Mouse (Mus musculus): ENCODE results near the gene Slc7a8. TPM values are rescaled to one million over a fixed set of nuclear protein-coding genes. Genes with fewer than 3 reads are reported as not detected.

Gene Slc7a8
- polyA plus RNA-seq, 1 experiment from 2014 or later: 25.7 TPM

DNA sequence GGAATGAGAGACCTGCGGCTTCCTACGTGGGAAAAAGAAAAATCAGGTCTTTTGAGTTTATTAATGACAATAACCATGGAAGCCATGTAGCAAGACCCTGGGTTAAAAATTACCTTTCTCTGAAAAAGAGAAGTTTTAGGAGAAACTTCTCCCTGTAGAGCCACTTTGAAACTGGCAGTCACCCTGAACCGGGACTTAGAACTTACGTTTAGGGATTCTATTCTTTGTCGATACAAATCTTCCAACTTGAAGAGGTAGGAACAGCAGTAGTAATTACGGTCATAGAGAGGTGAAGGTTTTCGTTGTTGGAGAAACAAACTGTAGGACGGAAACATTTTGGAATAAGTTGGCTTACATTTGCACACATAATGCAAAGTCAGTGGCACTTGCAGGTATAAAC is 94.5 kb downstream of the Slc7a8 start:
- peak; percentile 44 for DNase-seq (ENCODE audit: low spot score)
- no peak for TF ChIP-seq CTCF (IDR thresholded peaks at IDR 0.05; ENCODE audit: low read depth)
- no peaks in the 10 kb centered on the region for H3K27me3 ChIP-seq (ENCODE audit: insufficient read depth, low read length)
- H3K4me3 ChIP-seq (replicated peaks; ENCODE audit: low read depth, low read length): peak overlapping the region; percentile 57
- peak overlapping the region; percentile 72 for H3K9ac ChIP-seq (ENCODE audit: low read depth, low read length)
- peak overlapping the region; percentile 83 for H3K27ac ChIP-seq
- 2% methylated on average over 8 of the region's 8 CpGs for WGBS
- no peaks in the 10 kb centered on the region for H3K9me3 ChIP-seq (replicated peaks; ENCODE audit: low read length)
- H3K4me1 ChIP-seq (replicated peaks; ENCODE audit: insufficient read depth, low read length): peaks cover 4% of the 10 kb centered on the region; the same call in 1 of the 2 replicates
- ATAC-seq (replicated peaks; ENCODE audit: low FRiP score, low read depth): no peak
- H3K36me3 ChIP-seq (ENCODE audit: insufficient read depth, low read length): peaks cover 11% of the 10 kb centered on the region
- peak overlapping the region; percentile 55 for H3K4me2 ChIP-seq (ENCODE audit: low read length)

DNA sequence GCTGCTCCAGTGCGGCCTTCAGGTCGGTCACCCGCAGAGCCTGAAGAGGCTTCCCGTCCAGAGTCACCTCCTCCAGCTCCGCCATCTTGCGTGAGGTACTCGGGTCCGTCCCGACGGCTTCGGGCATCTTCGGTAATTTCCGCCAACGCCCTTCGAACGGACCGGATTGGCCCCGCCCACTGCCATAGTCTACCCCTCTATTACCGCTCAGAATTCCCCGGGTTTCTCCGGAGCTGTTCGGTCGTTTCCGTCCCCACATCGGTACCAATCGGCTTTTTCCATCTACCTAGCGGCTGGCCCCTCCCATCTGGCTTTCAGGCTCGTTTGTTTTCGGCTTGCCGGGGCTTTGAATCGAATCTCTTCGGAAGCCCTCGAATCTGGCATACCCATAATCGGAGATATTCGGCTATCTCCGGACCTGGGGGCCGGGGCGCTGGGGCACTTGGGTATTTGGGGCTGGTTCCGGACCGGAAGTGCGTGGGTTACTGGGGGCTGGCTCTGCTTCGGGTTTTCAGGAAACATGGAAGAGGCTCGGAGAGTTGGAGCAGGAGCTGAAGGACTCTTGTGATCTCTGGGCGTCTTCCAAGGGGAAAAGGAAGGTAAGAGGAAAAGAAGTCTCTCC is 95.1 kb downstream of the Slc7a8 start, which contains the start of gene Acin1:
TSS of gene Acin1 (minus strand) at position 410 of the 622 bp plus-strand sequence.
- Histone ChIP-seq H3K9me3 (replicated peaks; ENCODE audit: low read length) (no peaks in the 10 kb centered on the region), H3K4me3 (replicated peaks; ENCODE audit: low read depth, low read length) (peak within 1 kb of the TSS; percentile 86), H3K9ac (ENCODE audit: low read depth, low read length) (peak within 1 kb of the TSS; percentile 92), H3K27me3 (ENCODE audit: insufficient read depth, low read length) (no peaks in the 10 kb centered on the region), H3K27ac (peak within 1 kb of the TSS; percentile 95), H3K36me3 (ENCODE audit: insufficient read depth, low read length) (peaks cover 11% of the 10 kb centered on the region), H3K4me2 (ENCODE audit: low read length) (peak within 1 kb of the TSS; percentile 82), H3K4me1 (replicated peaks; ENCODE audit: insufficient read depth, low read length) (peaks cover 4% of the 10 kb centered on the region; the same call in 1 of the 2 replicates)
- peak; percentile 97 for ATAC-seq (replicated peaks; ENCODE audit: low FRiP score, low read depth)
- DNase-seq (ENCODE audit: low spot score): peak; percentile 100
- WGBS: under 1% methylated on average over 44 of the region's 44 CpGs
- no peak for TF ChIP-seq CTCF (IDR thresholded peaks at IDR 0.05; ENCODE audit: low read depth)

DNA sequence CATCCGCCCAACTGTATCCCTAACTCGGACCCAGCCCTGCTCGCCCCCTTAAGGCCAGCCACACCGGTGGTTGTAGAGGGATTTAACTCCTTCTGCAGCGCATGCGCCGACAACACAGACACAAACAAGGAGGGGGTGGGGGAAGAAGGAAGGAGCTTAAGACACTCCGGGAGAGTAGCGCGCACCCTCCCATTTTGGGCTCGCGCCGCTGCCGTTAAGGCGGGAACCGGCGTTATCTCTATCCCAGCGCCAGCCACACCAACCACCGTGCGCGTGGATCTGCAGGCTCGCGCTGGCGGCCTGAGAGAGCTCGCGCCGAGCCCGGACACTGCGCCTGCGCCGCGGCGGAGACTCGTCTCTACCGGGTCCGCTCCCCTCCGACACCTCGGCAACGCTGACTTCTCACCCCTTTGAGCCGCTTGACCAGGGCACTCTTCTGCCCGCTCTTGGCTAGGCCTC is 95.7 kb downstream of the Slc7a8 start, which contains the start of gene 1700123O20Rik:
TSS of gene 1700123O20Rik (plus strand) at position 154 of the 459 bp plus-strand sequence.
- peak; percentile 59 for TF ChIP-seq CTCF (IDR thresholded peaks at IDR 0.05; ENCODE audit: low read depth)
- no peaks in the 10 kb centered on the region for H3K27me3 ChIP-seq (ENCODE audit: insufficient read depth, low read length)
- H3K4me2 ChIP-seq (ENCODE audit: low read length): peak within 1 kb of the TSS; percentile 82
- whole genome bisulfite sequencing: under 1% methylated on average over 41 of the region's 41 CpGs
- DNase-seq (ENCODE audit: low spot score) (peak; percentile 96), ATAC-seq (replicated peaks; ENCODE audit: low FRiP score, low read depth) (peak; percentile 65)
- peaks cover 11% of the 10 kb centered on the region for H3K36me3 ChIP-seq (ENCODE audit: insufficient read depth, low read length)
- H3K4me3 ChIP-seq (replicated peaks; ENCODE audit: low read depth, low read length): peak within 1 kb of the TSS; percentile 86
- H3K27ac ChIP-seq: peak within 1 kb of the TSS; percentile 95
- H3K9me3 ChIP-seq (replicated peaks; ENCODE audit: low read length): no peaks in the 10 kb centered on the region
- H3K9ac ChIP-seq (ENCODE audit: low read depth, low read length): peak within 1 kb of the TSS; percentile 92
- H3K4me1 ChIP-seq (replicated peaks; ENCODE audit: insufficient read depth, low read length): peaks cover 4% of the 10 kb centered on the region; the same call in 1 of the 2 replicates

DNA sequence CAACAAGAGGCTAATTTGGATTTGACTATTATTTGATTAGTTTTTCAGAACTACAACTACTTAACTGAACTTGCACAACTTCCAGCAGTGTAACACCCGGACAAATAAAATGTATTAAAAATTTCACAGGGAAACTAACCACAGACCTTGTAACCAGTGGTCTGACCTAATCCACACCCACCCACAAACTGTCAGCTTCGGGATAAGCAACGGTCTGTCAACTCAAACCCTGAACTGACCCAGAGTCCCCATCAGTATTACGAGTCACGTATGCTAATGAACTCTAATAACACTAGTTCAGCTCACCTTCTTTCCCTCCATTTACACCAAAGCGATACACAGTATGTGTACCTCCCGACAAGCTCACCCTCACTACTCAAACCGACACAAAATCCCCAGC is 96.3 kb downstream of the Slc7a8 start:
- Histone ChIP-seq H3K4me1 (replicated peaks; ENCODE audit: insufficient read depth, low read length) (peaks cover 4% of the 10 kb centered on the region; the same call in 1 of the 2 replicates), H3K9ac (ENCODE audit: low read depth, low read length) (peak overlapping the region; percentile 92), H3K27me3 (ENCODE audit: insufficient read depth, low read length) (no peaks in the 10 kb centered on the region), H3K4me3 (replicated peaks; ENCODE audit: low read depth, low read length) (peak overlapping the region; percentile 86), H3K36me3 (ENCODE audit: insufficient read depth, low read length) (peaks cover 8% of the 10 kb centered on the region), H3K9me3 (replicated peaks; ENCODE audit: low read length) (no peaks in the 10 kb centered on the region), H3K27ac (peak overlapping the region; percentile 95; the same call in 1 of the 2 replicates), H3K4me2 (ENCODE audit: low read length) (peak overlapping the region; percentile 82)
- DNase-seq (ENCODE audit: low spot score) (no peak), ATAC-seq (replicated peaks; ENCODE audit: low FRiP score, low read depth) (no peak)
- no peak for TF ChIP-seq CTCF (IDR thresholded peaks at IDR 0.05; ENCODE audit: low read depth)
- WGBS: 8% methylated on average over 8 of the region's 8 CpGs

DNA sequence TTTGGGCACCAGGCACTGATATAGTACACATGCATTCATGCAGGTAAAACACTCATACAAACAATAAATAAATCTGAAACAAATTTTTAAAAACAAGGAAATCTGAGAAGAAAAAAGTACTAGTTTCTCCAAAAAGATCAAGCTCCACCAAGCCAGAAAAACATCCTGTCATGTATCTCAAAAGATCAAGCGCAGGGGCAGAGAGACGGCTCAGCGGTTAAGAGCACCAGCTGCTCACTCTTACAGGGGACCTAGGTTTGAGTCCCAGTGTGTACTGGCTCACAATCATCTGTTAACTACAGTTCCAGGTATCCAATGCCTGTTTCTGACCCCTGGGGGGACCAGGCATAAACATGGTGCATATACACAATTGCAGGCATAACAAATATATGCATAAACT is 99.3 kb downstream of the Slc7a8 start:
- ATAC-seq (replicated peaks; ENCODE audit: low FRiP score, low read depth) (no peak), DNase-seq (ENCODE audit: low spot score) (no peak)
- no peak overlapping the region for H3K4me2 ChIP-seq (ENCODE audit: low read length)
- no peak overlapping the region for H3K27ac ChIP-seq
- H3K4me1 ChIP-seq (replicated peaks; ENCODE audit: insufficient read depth, low read length): no peaks in the 10 kb centered on the region
- H3K27me3 ChIP-seq (ENCODE audit: insufficient read depth, low read length): no peaks in the 10 kb centered on the region
- H3K9ac ChIP-seq (ENCODE audit: low read depth, low read length): no peak overlapping the region
- TF ChIP-seq CTCF (IDR thresholded peaks at IDR 0.05; ENCODE audit: low read depth): no peak
- 74% methylated on average over 3 of the region's 3 CpGs for WGBS
- H3K36me3 ChIP-seq (ENCODE audit: insufficient read depth, low read length): peaks cover 16% of the 10 kb centered on the region
- H3K9me3 ChIP-seq (replicated peaks; ENCODE audit: low read length): no peaks in the 10 kb centered on the region
- no peak overlapping the region for H3K4me3 ChIP-seq (replicated peaks; ENCODE audit: low read depth, low read length)

DNA sequence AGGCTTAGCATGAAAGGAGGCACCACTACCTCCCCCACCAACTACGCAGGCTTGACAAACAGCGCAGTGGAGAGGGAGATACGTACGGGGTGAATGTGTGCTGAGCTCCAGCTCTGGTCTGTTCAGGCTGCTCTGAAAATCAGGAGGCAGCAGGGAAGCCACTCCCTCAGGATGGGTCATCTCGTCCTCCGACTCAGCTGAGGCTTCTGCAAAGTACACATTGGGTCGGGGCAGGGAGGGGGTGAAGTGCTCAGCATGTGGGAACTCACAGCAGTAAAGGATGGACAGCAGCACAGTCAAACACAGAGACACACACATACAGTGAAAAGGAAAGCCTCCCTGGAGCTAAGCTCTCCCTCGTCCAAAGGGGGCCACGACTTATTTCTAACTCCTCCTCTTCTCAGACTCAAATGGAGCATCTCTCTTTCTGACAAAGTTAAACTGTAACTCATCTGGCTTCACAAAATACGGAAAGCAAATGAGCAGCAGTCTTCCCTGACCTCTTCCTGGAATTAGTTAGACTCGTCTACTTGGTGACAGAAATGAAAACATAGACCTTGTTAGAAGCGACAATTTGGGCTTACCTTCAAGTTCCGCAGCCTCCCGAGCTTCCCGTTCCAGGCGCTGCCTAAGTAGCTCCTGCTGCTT is 103.0 kb downstream of the Slc7a8 start:
- TF ChIP-seq CTCF (IDR thresholded peaks at IDR 0.05; ENCODE audit: low read depth): no peak
- peaks cover 36% of the 10 kb centered on the region for H3K36me3 ChIP-seq (ENCODE audit: insufficient read depth, low read length)
- no peak for DNase-seq (ENCODE audit: low spot score)

More for the DNA sequence above, 103.0 kb downstream of the Slc7a8 start:
- Histone ChIP-seq H3K9me3 (replicated peaks; ENCODE audit: low read length) (no peaks in the 10 kb centered on the region), H3K4me2 (ENCODE audit: low read length) (no peak overlapping the region), H3K4me1 (replicated peaks; ENCODE audit: insufficient read depth, low read length) (no peaks in the 10 kb centered on the region), H3K9ac (ENCODE audit: low read depth, low read length) (no peak overlapping the region), H3K27ac (no peak overlapping the region), H3K27me3 (ENCODE audit: insufficient read depth, low read length) (no peaks in the 10 kb centered on the region), H3K4me3 (replicated peaks; ENCODE audit: low read depth, low read length) (no peak overlapping the region)
- no peak for ATAC-seq (replicated peaks; ENCODE audit: low FRiP score, low read depth)
- WGBS: 64% methylated on average over 16 of the region's 16 CpGs

All from kidney, postnatal 0 days (tissue).